ENCODE assay signal across 14 mouse cellular contexts in the genomic region with DNA sequence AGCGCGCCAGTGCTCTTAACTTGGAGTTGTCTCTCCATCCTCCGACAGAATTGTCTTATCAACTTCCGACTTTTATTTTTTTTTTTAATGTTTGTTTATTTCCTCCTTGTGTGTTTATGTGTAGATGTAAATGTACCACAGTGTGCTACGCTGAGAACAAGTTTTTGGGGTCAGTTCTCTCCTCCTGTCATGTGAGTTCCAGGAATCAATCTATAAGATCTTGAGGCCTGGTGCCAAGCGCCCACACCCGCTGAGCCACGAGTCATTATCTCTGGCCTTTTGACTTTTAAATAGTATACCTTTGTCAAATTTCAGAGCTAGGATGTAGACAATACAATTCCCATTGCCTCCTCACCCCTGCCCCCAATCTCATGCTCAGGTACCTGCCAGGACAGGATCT. TPM values are rescaled to one million over a fixed set of nuclear protein-coding genes. Genes with fewer than 3 reads are reported as not detected.
DNase-seq lines count a peak whose midpoint lies in the region; ATAC-seq and TF ChIP-seq lines count a peak whose summit lies in the region.
"Had no signal": no experiment of that assay in that cellular context is flagged by ENCODE, and none has a peak within 500 bp of the region (broad histone marks: within the 10 kb centered on the region; RNA-seq: fewer than 3 reads in every experiment).

No protein-coding gene starts in this region.

- TF ChIP-seq CTCF in stomach, postnatal 0 days (IDR thresholded peaks at IDR 0.05; ENCODE audit: low read depth), result no peak

- TF ChIP-seq EP300 in stomach, postnatal 0 days (optimal IDR thresholded peaks at IDR 0.05), result no peak

- H3K9me3 ChIP-seq in heart, embryonic 11.5 days (replicated peaks; ENCODE audit: control insufficient read depth, low read length), result no peaks in the 10 kb centered on the region
- H3K9me3 ChIP-seq in stomach, embryonic 16.5 days (replicated peaks; ENCODE audit: control insufficient read depth, low read length), result no peaks in the 10 kb centered on the region
- no peaks in the 10 kb centered on the region for H3K9me3 ChIP-seq in stomach, postnatal 0 days (ENCODE audit: control insufficient read depth, low read length)
- no peaks in the 10 kb centered on the region for H3K9me3 ChIP-seq in liver, embryonic 13.5 days (replicated peaks)

- no peaks in the 10 kb centered on the region for H3K27me3 ChIP-seq in heart, embryonic 11.5 days (ENCODE audit: control insufficient read depth, insufficient read depth, low read length)
- no peaks in the 10 kb centered on the region for H3K27me3 ChIP-seq in stomach, embryonic 16.5 days (ENCODE audit: control insufficient read depth, insufficient read depth, low read length)
- no peaks in the 10 kb centered on the region for H3K27me3 ChIP-seq in stomach, postnatal 0 days (ENCODE audit: control insufficient read depth, insufficient read depth, low read length)
- no peaks in the 10 kb centered on the region for H3K27me3 ChIP-seq in liver, embryonic 13.5 days
- H3K27me3 ChIP-seq in myocyte (ENCODE audit: control insufficient read depth, insufficient read depth, insufficient read length), result no peaks in the 10 kb centered on the region

- H3K9ac ChIP-seq in heart, embryonic 11.5 days (ENCODE audit: low read depth, low read length), result no peak overlapping the region
- H3K9ac ChIP-seq in stomach, embryonic 16.5 days (ENCODE audit: low read length), result no peak overlapping the region
- no peak overlapping the region for H3K9ac ChIP-seq in stomach, postnatal 0 days (ENCODE audit: low read length)
- peak overlapping the region; percentile 15; the same call in 1 of the 2 replicates for H3K9ac ChIP-seq in liver, embryonic 13.5 days

- no peak overlapping the region for H3ac ChIP-seq in myocyte (ENCODE audit: control insufficient read depth, insufficient read length)

- H3K36me3 ChIP-seq in heart, embryonic 11.5 days (ENCODE audit: control insufficient read depth, insufficient read depth, low read length), result no peaks in the 10 kb centered on the region
- H3K36me3 ChIP-seq in stomach, embryonic 16.5 days (ENCODE audit: control insufficient read depth, insufficient read depth, low read length), result no peaks in the 10 kb centered on the region
- no peaks in the 10 kb centered on the region for H3K36me3 ChIP-seq in stomach, postnatal 0 days (ENCODE audit: control insufficient read depth, insufficient read depth, low read length)
- H3K36me3 ChIP-seq in liver, embryonic 13.5 days, result no peaks in the 10 kb centered on the region
- no peaks in the 10 kb centered on the region for H3K36me3 ChIP-seq in myocyte (ENCODE audit: control insufficient read depth, insufficient read depth)

- H3K4me2 ChIP-seq in heart, embryonic 11.5 days, result no peak overlapping the region
- no peak overlapping the region for H3K4me2 ChIP-seq in stomach, embryonic 16.5 days (ENCODE audit: low read depth, low read length)
- no peak overlapping the region for H3K4me2 ChIP-seq in stomach, postnatal 0 days (replicated peaks; ENCODE audit: low read depth)
- H3K4me2 ChIP-seq in liver, embryonic 13.5 days, result peak overlapping the region; percentile 50
- H3K4me2 ChIP-seq in myocyte (ENCODE audit: low read depth), result peak overlapping the region; percentile 56

- intact Hi-C loops in heart, postnatal 25 days (cut with DNase I), result loop anchor here (5.0 kb wide), 1 partner anchor 33 kb away; no protein-coding TSS in a partner anchor

- WGBS in heart, embryonic 11.5 days (ENCODE audit: insufficient replicate concordance), result 77% methylated on average over 8 of the region's 8 CpGs
- 73% methylated on average over 8 of the region's 8 CpGs for WGBS in stomach, embryonic 16.5 days
- WGBS in stomach, postnatal 0 days, result 60% methylated on average over 8 of the region's 8 CpGs
- WGBS in liver, embryonic 13.5 days (ENCODE audit: insufficient replicate concordance), result 43% methylated on average over 8 of the region's 8 CpGs

- no peak overlapping the region for H3K4me3 ChIP-seq in heart, embryonic 11.5 days (ENCODE audit: low read depth, low read length)
- no peak overlapping the region for H3K4me3 ChIP-seq in stomach, embryonic 16.5 days (replicated peaks; ENCODE audit: low read length)
- H3K4me3 ChIP-seq in stomach, postnatal 0 days (ENCODE audit: low read depth, low read length), result no peak overlapping the region
- H3K4me3 ChIP-seq in liver, embryonic 13.5 days (replicated peaks), result no peak overlapping the region
- H3K4me3 ChIP-seq in myocyte, result no peak overlapping the region

- no peaks in the 10 kb centered on the region for H3K79me2 ChIP-seq in myocyte (ENCODE audit: control insufficient read depth, insufficient read depth)

- ATAC-seq in heart, embryonic 11.5 days (replicated peaks; ENCODE audit: insufficient number of reproducible peaks, low FRiP score, low TSS enrichment), result no peak
- ATAC-seq in stomach, embryonic 16.5 days (ENCODE audit: insufficient read depth, low FRiP score), result no peak
- ATAC-seq in stomach, postnatal 0 days (ENCODE audit: low FRiP score, low TSS enrichment), result no peak
- ATAC-seq in liver, embryonic 13.5 days (ENCODE audit: low read depth), result peak; percentile 42
- ATAC-seq: CD4-positive, CD25-positive, alpha-beta regulatory T cell, adult 4 months had no signal

- peak overlapping the region; percentile 77 for H3K27ac ChIP-seq in heart, embryonic 11.5 days (ENCODE audit: low read depth, low read length)
- H3K27ac ChIP-seq in stomach, embryonic 16.5 days (ENCODE audit: low read length), result 0 out of 2 replicates have a peak overlapping the region, but pooled peaks have one; percentile 31
- H3K27ac ChIP-seq in stomach, postnatal 0 days (replicated peaks), result no peak overlapping the region
- H3K27ac ChIP-seq in liver, embryonic 13.5 days, result peak overlapping the region; percentile 80

- peaks cover 17% of the 10 kb centered on the region for H3K4me1 ChIP-seq in heart, embryonic 11.5 days (ENCODE audit: control insufficient read depth, insufficient read depth, low read length)
- peaks cover 9% of the 10 kb centered on the region for H3K4me1 ChIP-seq in stomach, embryonic 16.5 days (ENCODE audit: control insufficient read depth, insufficient read depth, low read length)
- no peaks in the 10 kb centered on the region for H3K4me1 ChIP-seq in stomach, postnatal 0 days (replicated peaks; ENCODE audit: control insufficient read depth, insufficient read depth)
- peaks cover 59% of the 10 kb centered on the region for H3K4me1 ChIP-seq in liver, embryonic 13.5 days (replicated peaks)

- TF ChIP-seq POLR2A in myocyte (IDR thresholded peaks at IDR 0.05; ENCODE audit: insufficient read length, low read depth), result no peak

- no peak for DNase-seq in heart, postnatal 25 days (ENCODE audit: low spot score)
- no peak for DNase-seq in stomach, postnatal 0 days (ENCODE audit: low spot score)
- no peak for DNase-seq in liver, embryonic 13.5 days
- no peak for DNase-seq in spleen, postnatal 36 days (ENCODE audit: low spot score in 2 of 2)
- no peak for DNase-seq in urinary bladder, postnatal 4 days (ENCODE audit: low spot score in 2 of 2)
- DNase-seq: cerebellum, postnatal 25 days; gastrocnemius, postnatal 10 days; kidney, adult 2 months had no signal

TF ChIP-seq in myocyte, 11 proteins besides CTCF, POLR2A, EP300 and RAD21:
- no peak for TF ChIP-seq SRF (IDR thresholded peaks at IDR 0.05; ENCODE audit: control insufficient read depth, insufficient read length, low read depth)
- TF ChIP-seq CEBPB (IDR thresholded peaks at IDR 0.05; ENCODE audit: insufficient read depth, poor library complexity, severe bottlenecking), result no peak
- TF ChIP-seq MYOG (IDR thresholded peaks at IDR 0.05; ENCODE audit: control insufficient read depth in 1 of 3, insufficient read depth in 1 of 3, insufficient read length in 2 of 3, low read depth in 2 of 3), result no peak
- no peak for TF ChIP-seq E2F4 (IDR thresholded peaks at IDR 0.05; ENCODE audit: insufficient read depth)
- no peak for TF ChIP-seq MAX (IDR thresholded peaks at IDR 0.05; ENCODE audit: low read depth)
- TF ChIP-seq POLR2AphosphoS2 (IDR thresholded peaks at IDR 0.05; ENCODE audit: insufficient read length, low read depth), result no peak
- TF ChIP-seq REST (IDR thresholded peaks at IDR 0.05; ENCODE audit: insufficient read depth, insufficient read length), result no peak
- TF ChIP-seq TCF3 (IDR thresholded peaks at IDR 0.05; ENCODE audit: insufficient read length, low read depth), result no peak
- TF ChIP-seq USF1 (IDR thresholded peaks at IDR 0.05; ENCODE audit: low read depth), result no peak
- TF ChIP-seq TCF12 (IDR thresholded peaks at IDR 0.05; ENCODE audit: insufficient read depth, poor library complexity, severe bottlenecking), result no peak
- TF ChIP-seq MYOD1 (IDR thresholded peaks at IDR 0.05; ENCODE audit: control insufficient read depth in 1 of 3, insufficient read length in 2 of 3, low read depth in 2 of 3), result no peak

RNA-seq across cellular contexts. Expression of a gene that starts 28.9 kb away (rescaled TPM):
- polyA plus RNA-seq in heart, embryonic 11.5 days (2014; fragmentation: Nextera tagmentation; extraction: Ambion mirVana), result 11.0 and 14.0 TPM in 2 replicates
- total RNA-seq in heart, postnatal 25 days (2021), result 10 to 100 TPM; 85.6 TPM
- 5.2 and 6.6 TPM in 2 replicates for polyA plus RNA-seq in stomach, embryonic 16.5 days (2015; fragmentation: Nextera tagmentation; extraction: Ambion mirVana)
- 3.8 and 4.9 TPM in 2 replicates for polyA plus RNA-seq in stomach, postnatal 0 days (2015; fragmentation: Nextera tagmentation; extraction: Ambion mirVana)
- polyA plus RNA-seq in liver, embryonic 13.5 days (2015; fragmentation: Nextera tagmentation; extraction: Ambion mirVana), result 4.6 and 5.1 TPM in 2 replicates
- 4.2 TPM for polyA plus RNA-seq in myocyte (2012; fragmentation: generic; extraction: Trizol)

RNA-seq across cellular contexts. Expression of a gene that starts 56.3 kb away (rescaled TPM):
- polyA plus RNA-seq in heart, embryonic 11.5 days (2014; fragmentation: Nextera tagmentation; extraction: Ambion mirVana), result 0.32 and 0.33 TPM in 2 replicates
- total RNA-seq in heart, postnatal 25 days (2021), result not detected
- 0.23 and 0.25 TPM in 2 replicates for polyA plus RNA-seq in stomach, embryonic 16.5 days (2015; fragmentation: Nextera tagmentation; extraction: Ambion mirVana)
- 0.12 and 0.22 TPM in 2 replicates for polyA plus RNA-seq in stomach, postnatal 0 days (2015; fragmentation: Nextera tagmentation; extraction: Ambion mirVana)
- 0.08 and 0.09 TPM in 2 replicates for polyA plus RNA-seq in liver, embryonic 13.5 days (2015; fragmentation: Nextera tagmentation; extraction: Ambion mirVana)
- 0.12 TPM for polyA plus RNA-seq in myocyte (2012; fragmentation: generic; extraction: Trizol)
- total RNA-seq: gastrocnemius, postnatal 10 days; layer of hippocampus, adult 8-10 months; left cerebral cortex, postnatal 36 days had no signal
- polyA plus RNA-seq: kidney, adult 2 months had no signal

Comparison
In these comparisons a context has a peak if more than half of its experiments do, and no peak if none do; other contexts are left out.
1. H3K4me2 ChIP-seq: peak in liver, embryonic 13.5 days (single experiment) and myocyte (single experiment); none in heart, embryonic 11.5 days (single experiment), stomach, embryonic 16.5 days (single experiment) and stomach, postnatal 0 days (single experiment).